Mouse (Mus musculus): Measurements from ENCODE around the gene Dync1li1. TPM values are rescaled to one million over a fixed set of nuclear protein-coding genes. Genes with fewer than 3 reads are reported as not detected.
"Not testable (repeated sequence)": the region's sequence is repeated elsewhere in the genome, so short reads cannot be mapped to it uniquely, and the experiment has no call there.

Gene Dync1li1
- polyA plus RNA-seq, 1 experiment from 2014 or later = 64.3 TPM

GRCm38 (mm10) chr9:114686245-114686644 lies 2.3 kb upstream of the Dync1li1 start:
- Histone ChIP-seq H3K27me3 (ENCODE audit: control insufficient read depth, insufficient read depth, low read length) (no peaks in the 10 kb centered on the region), H3K27ac (ENCODE audit: low read length) (no peak overlapping the region)

GRCm38 (mm10) chr9:114687639-114688038 lies 951 bp upstream of the Dync1li1 start:
- ATAC-seq (ENCODE audit: insufficient number of reproducible peaks, insufficient read depth, low FRiP score, low read depth) = no peak
- Histone ChIP-seq H3K4me3 (ENCODE audit: low read depth, low read length) (peak overlapping the region; percentile 91; the same call in 1 of the 2 replicates), H3K36me3 (ENCODE audit: control insufficient read depth, insufficient read depth, low read length) (peaks cover 4% of the 10 kb centered on the region; the same call in 1 of the 2 replicates), H3K9me3 (ENCODE audit: control insufficient read depth, low read depth, low read length) (no peaks in the 10 kb centered on the region), H3K9ac (replicated peaks; ENCODE audit: low read depth, low read length) (peak overlapping the region; percentile 58; the same call in 1 of the 2 replicates), H3K27me3 (ENCODE audit: control insufficient read depth, insufficient read depth, low read length) (no peaks in the 10 kb centered on the region), H3K27ac (ENCODE audit: low read length) (no peak overlapping the region), H3K4me2 (replicated peaks; ENCODE audit: low read depth, low read length) (peak overlapping the region; percentile 68), H3K4me1 (ENCODE audit: control insufficient read depth, insufficient read depth, low read length) (peaks cover 11% of the 10 kb centered on the region; the same call in 1 of the 2 replicates)
- 75% methylated on average over 13 of the region's 13 CpGs for WGBS

More at GRCm38 (mm10) chr9:114686245-114686644, 2.3 kb upstream of the Dync1li1 start:
- no peaks in the 10 kb centered on the region for H3K9me3 ChIP-seq (ENCODE audit: control insufficient read depth, low read depth, low read length)
- peaks cover 11% of the 10 kb centered on the region; the same call in 1 of the 2 replicates for H3K4me1 ChIP-seq (ENCODE audit: control insufficient read depth, insufficient read depth, low read length)
- ATAC-seq (ENCODE audit: insufficient number of reproducible peaks, insufficient read depth, low FRiP score, low read depth) = no peak
- no peak overlapping the region for H3K4me2 ChIP-seq (replicated peaks; ENCODE audit: low read depth, low read length)
- WGBS = 73% methylated on average over 7 of the region's 7 CpGs
- H3K36me3 ChIP-seq (ENCODE audit: control insufficient read depth, insufficient read depth, low read length) = no peaks in the 10 kb centered on the region
- no peak overlapping the region for H3K9ac ChIP-seq (replicated peaks; ENCODE audit: low read depth, low read length)
- H3K4me3 ChIP-seq (ENCODE audit: low read depth, low read length) = no peak overlapping the region

- H3K9me3 ChIP-seq (ENCODE audit: control insufficient read depth, low read depth, low read length) = no peaks in the 10 kb centered on the region
- peaks cover 11% of the 10 kb centered on the region; the same call in 1 of the 2 replicates for H3K4me1 ChIP-seq (ENCODE audit: control insufficient read depth, insufficient read depth, low read length)
- peak; percentile 51 for ATAC-seq (ENCODE audit: insufficient number of reproducible peaks, insufficient read depth, low FRiP score, low read depth)
- no peaks in the 10 kb centered on the region for H3K27me3 ChIP-seq (ENCODE audit: control insufficient read depth, insufficient read depth, low read length)
- H3K27ac ChIP-seq (ENCODE audit: low read length) = peak overlapping the region; percentile 93
- peak overlapping the region; percentile 81 for H3K9ac ChIP-seq (replicated peaks; ENCODE audit: low read depth, low read length)
- peak overlapping the region; percentile 91 for H3K4me3 ChIP-seq (ENCODE audit: low read depth, low read length)
- peaks cover 8% of the 10 kb centered on the region; the same call in 1 of the 2 replicates for H3K36me3 ChIP-seq (ENCODE audit: control insufficient read depth, insufficient read depth, low read length)
- H3K4me2 ChIP-seq (replicated peaks; ENCODE audit: low read depth, low read length) = peak overlapping the region; percentile 91
- WGBS = under 1% methylated on average over 48 of the region's 50 CpGs
Observed at GRCm38 (mm10) chr9:114688953-114689407, 390 bp downstream of the Dync1li1 start.

GRCm38 (mm10) chr9:114690119-114690601 lies 1.6 kb downstream of the Dync1li1 start:
- no peak overlapping the region for H3K27ac ChIP-seq (ENCODE audit: low read length)
- ATAC-seq (ENCODE audit: insufficient number of reproducible peaks, insufficient read depth, low FRiP score, low read depth) = no peak

GRCm38 (mm10) chr9:114691112-114691511 lies 2.5 kb downstream of the Dync1li1 start:
- H3K27ac ChIP-seq (ENCODE audit: low read length) = no peak overlapping the region
- no peak overlapping the region for H3K9ac ChIP-seq (replicated peaks; ENCODE audit: low read depth, low read length)
- H3K36me3 ChIP-seq (ENCODE audit: control insufficient read depth, insufficient read depth, low read length) = peaks cover 8% of the 10 kb centered on the region; the same call in 1 of the 2 replicates
- peaks cover 11% of the 10 kb centered on the region; the same call in 1 of the 2 replicates for H3K4me1 ChIP-seq (ENCODE audit: control insufficient read depth, insufficient read depth, low read length)
- no peak overlapping the region for H3K4me2 ChIP-seq (replicated peaks; ENCODE audit: low read depth, low read length)
- no peak overlapping the region for H3K4me3 ChIP-seq (ENCODE audit: low read depth, low read length)
- ATAC-seq (ENCODE audit: insufficient number of reproducible peaks, insufficient read depth, low FRiP score, low read depth) = no peak
- H3K27me3 ChIP-seq (ENCODE audit: control insufficient read depth, insufficient read depth, low read length) = no peaks in the 10 kb centered on the region
- no peaks in the 10 kb centered on the region for H3K9me3 ChIP-seq (ENCODE audit: control insufficient read depth, low read depth, low read length)

More at GRCm38 (mm10) chr9:114690119-114690601, 1.6 kb downstream of the Dync1li1 start:
- Histone ChIP-seq H3K4me3 (ENCODE audit: low read depth, low read length) (peak overlapping the region; percentile 91), H3K36me3 (ENCODE audit: control insufficient read depth, insufficient read depth, low read length) (peaks cover 8% of the 10 kb centered on the region; the same call in 1 of the 2 replicates), H3K9ac (replicated peaks; ENCODE audit: low read depth, low read length) (0 out of 2 replicates have a peak overlapping the region, but pooled peaks have one; percentile 6), H3K9me3 (ENCODE audit: control insufficient read depth, low read depth, low read length) (no peaks in the 10 kb centered on the region), H3K4me1 (ENCODE audit: control insufficient read depth, insufficient read depth, low read length) (peaks cover 11% of the 10 kb centered on the region; the same call in 1 of the 2 replicates), H3K27me3 (ENCODE audit: control insufficient read depth, insufficient read depth, low read length) (no peaks in the 10 kb centered on the region), H3K4me2 (replicated peaks; ENCODE audit: low read depth, low read length) (peak overlapping the region; percentile 91)
- WGBS = 11% methylated on average over 10 of the region's 10 CpGs

GRCm38 (mm10) chr9:114695662-114696061 lies 7.1 kb downstream of the Dync1li1 start:
- H3K4me3 ChIP-seq (ENCODE audit: low read depth, low read length); H3K27ac ChIP-seq (ENCODE audit: low read length); H3K36me3 ChIP-seq (ENCODE audit: control insufficient read depth, insufficient read depth, low read length); H3K9ac ChIP-seq (replicated peaks; ENCODE audit: low read depth, low read length); H3K27me3 ChIP-seq (ENCODE audit: control insufficient read depth, insufficient read depth, low read length); ATAC-seq (ENCODE audit: insufficient number of reproducible peaks, insufficient read depth, low FRiP score, low read depth); H3K4me1 ChIP-seq (ENCODE audit: control insufficient read depth, insufficient read depth, low read length); H3K4me2 ChIP-seq (replicated peaks; ENCODE audit: low read depth, low read length); H3K9me3 ChIP-seq (ENCODE audit: control insufficient read depth, low read depth, low read length): not testable (repeated sequence)
- WGBS = 95% methylated on average over 8 of the region's 8 CpGs

GRCm38 (mm10) chr9:114697072-114697471 lies 8.5 kb downstream of the Dync1li1 start:
- H3K27me3 ChIP-seq (ENCODE audit: control insufficient read depth, insufficient read depth, low read length) = no peaks in the 10 kb centered on the region
- H3K9me3 ChIP-seq (ENCODE audit: control insufficient read depth, low read depth, low read length) = no peaks in the 10 kb centered on the region
- no peak overlapping the region for H3K9ac ChIP-seq (replicated peaks; ENCODE audit: low read depth, low read length)
- no peak overlapping the region for H3K4me3 ChIP-seq (ENCODE audit: low read depth, low read length)
- WGBS = 90% methylated on average over 4 of the region's 4 CpGs
- no peak overlapping the region for H3K27ac ChIP-seq (ENCODE audit: low read length)
- H3K4me1 ChIP-seq (ENCODE audit: control insufficient read depth, insufficient read depth, low read length) = no peaks in the 10 kb centered on the region
- no peak for ATAC-seq (ENCODE audit: insufficient number of reproducible peaks, insufficient read depth, low FRiP score, low read depth)
- H3K36me3 ChIP-seq (ENCODE audit: control insufficient read depth, insufficient read depth, low read length) = peaks cover 8% of the 10 kb centered on the region; the same call in 1 of the 2 replicates
- H3K4me2 ChIP-seq (replicated peaks; ENCODE audit: low read depth, low read length) = no peak overlapping the region

- no peak for ATAC-seq (ENCODE audit: insufficient number of reproducible peaks, insufficient read depth, low FRiP score, low read depth)
- 91% methylated on average over 5 of the region's 5 CpGs for WGBS
- H3K4me3 ChIP-seq (ENCODE audit: low read depth, low read length) = no peak overlapping the region
- H3K4me1 ChIP-seq (ENCODE audit: control insufficient read depth, insufficient read depth, low read length) = no peaks in the 10 kb centered on the region
- H3K27ac ChIP-seq (ENCODE audit: low read length) = no peak overlapping the region
- no peaks in the 10 kb centered on the region for H3K27me3 ChIP-seq (ENCODE audit: control insufficient read depth, insufficient read depth, low read length)
- no peak overlapping the region for H3K9ac ChIP-seq (replicated peaks; ENCODE audit: low read depth, low read length)
- H3K36me3 ChIP-seq (ENCODE audit: control insufficient read depth, insufficient read depth, low read length) = 0 out of 2 replicates have a peak, but pooled peaks cover 1% of the 10 kb centered on the region
- H3K9me3 ChIP-seq (ENCODE audit: control insufficient read depth, low read depth, low read length) = no peaks in the 10 kb centered on the region
- H3K4me2 ChIP-seq (replicated peaks; ENCODE audit: low read depth, low read length) = no peak overlapping the region
Observed at GRCm38 (mm10) chr9:114697926-114698325, 9.3 kb downstream of the Dync1li1 start.

All from stomach, embryonic 14.5 days (tissue).